Mouse (Mus musculus): ENCODE measurements around the gene Thsd4. TPM values are rescaled to one million over a fixed set of nuclear protein-coding genes. Genes with fewer than 3 reads are reported as not detected.
"Not testable (repeated sequence)": the region's sequence is repeated elsewhere in the genome, so short reads cannot be mapped to it uniquely, and the experiment has no call there.

Thsd4 gene
- total and polyA plus RNA-seq, 2 experiments from 2014 or later, result 4.8 to 45.0 TPM

DNA sequence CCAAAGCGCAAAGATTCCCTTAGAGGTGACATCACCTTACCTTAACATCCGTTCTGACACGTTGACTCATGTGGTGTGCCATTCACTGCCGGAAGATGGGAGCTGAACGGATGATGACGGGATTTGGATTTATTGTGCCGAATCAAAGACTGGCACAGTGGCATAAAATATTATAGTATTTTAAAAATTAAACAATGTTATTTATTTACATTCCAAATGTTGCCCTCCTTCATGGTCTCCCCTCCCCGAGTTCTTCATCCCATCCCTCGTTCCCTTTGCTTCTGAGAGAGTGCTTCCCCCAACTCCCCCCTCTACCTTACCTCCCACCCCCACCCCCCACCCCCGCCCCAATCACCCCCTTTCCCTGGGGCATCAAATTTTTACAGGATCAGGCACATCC, 561.3 kb downstream of the Thsd4 start, which contains the start of gene Nr2e3:
Gene Nr2e3, minus strand, starts transcription at position 101 of the 400 bp plus-strand sequence.
- H3K27ac ChIP-seq (ENCODE audit: low read depth), result no peak within 1 kb of the TSS
- ATAC-seq (ENCODE audit: insufficient read depth, low read depth) (no peak), DNase-seq (ENCODE audit: low spot score) (no peak)
- H3K9ac ChIP-seq (replicated peaks; ENCODE audit: low read depth, low read length), result no peak within 1 kb of the TSS
- H3K27me3 ChIP-seq (ENCODE audit: control insufficient read depth, insufficient read depth, low read length), result no peaks in the 10 kb centered on the region
- WGBS, result 88% methylated on average over 10 of the region's 10 CpGs
- H3K4me1 ChIP-seq (ENCODE audit: control insufficient read depth, insufficient read depth), result peaks cover 7% of the 10 kb centered on the region
- no peak for TF ChIP-seq CTCF (IDR thresholded peaks at IDR 0.05; ENCODE audit: low read depth)
- no peak for TF ChIP-seq EP300 (IDR thresholded peaks at IDR 0.05; ENCODE audit: low read depth)
- no peaks in the 10 kb centered on the region for H3K36me3 ChIP-seq (replicated peaks; ENCODE audit: control insufficient read depth, insufficient read depth, low read length)
- no peak within 1 kb of the TSS for H3K4me2 ChIP-seq (ENCODE audit: low read depth, low read length)
- no peaks in the 10 kb centered on the region for H3K9me3 ChIP-seq (replicated peaks; ENCODE audit: control insufficient read depth, low read length)
- no peak within 1 kb of the TSS for H3K4me3 ChIP-seq (ENCODE audit: low read depth, low read length)

DNA sequence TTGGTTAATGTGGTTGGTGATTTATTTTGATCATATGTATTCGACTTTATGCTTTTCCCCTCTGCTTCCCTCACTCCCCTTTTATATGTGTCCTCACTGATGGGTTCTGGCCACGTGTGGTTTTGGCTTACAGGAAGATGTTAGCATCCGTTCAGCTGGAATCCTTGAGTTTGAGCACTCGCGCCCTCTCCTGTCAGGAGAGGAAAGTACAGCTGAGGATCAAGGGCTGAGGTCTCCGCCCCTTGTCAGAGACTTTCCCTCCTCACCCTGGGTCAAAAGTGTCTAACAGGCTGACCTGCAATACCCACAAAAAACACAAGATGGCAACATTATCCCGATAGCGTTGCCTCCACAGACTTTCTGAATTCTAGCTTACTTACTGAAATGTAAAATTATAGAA, 562.6 kb downstream of the Thsd4 start:
- TF ChIP-seq CTCF (IDR thresholded peaks at IDR 0.05; ENCODE audit: low read depth) (peak; percentile 89), EP300 (IDR thresholded peaks at IDR 0.05; ENCODE audit: low read depth) (no peak)
- Histone ChIP-seq H3K4me1 (ENCODE audit: control insufficient read depth, insufficient read depth) (peaks cover 6% of the 10 kb centered on the region; the same call in 1 of the 2 replicates), H3K27ac (ENCODE audit: low read depth) (no peak overlapping the region), H3K4me3 (ENCODE audit: low read depth, low read length) (no peak overlapping the region), H3K36me3 (replicated peaks; ENCODE audit: control insufficient read depth, insufficient read depth, low read length) (no peaks in the 10 kb centered on the region), H3K4me2 (ENCODE audit: low read depth, low read length) (no peak overlapping the region), H3K27me3 (ENCODE audit: control insufficient read depth, insufficient read depth, low read length) (no peaks in the 10 kb centered on the region), H3K9me3 (replicated peaks; ENCODE audit: control insufficient read depth, low read length) (no peaks in the 10 kb centered on the region), H3K9ac (replicated peaks; ENCODE audit: low read depth, low read length) (no peak overlapping the region)
- 1% methylated on average over 8 of the region's 8 CpGs for WGBS
- DNase-seq (ENCODE audit: low spot score), result peak; percentile 94
- ATAC-seq (ENCODE audit: insufficient read depth, low read depth), result peak; percentile 82

DNA sequence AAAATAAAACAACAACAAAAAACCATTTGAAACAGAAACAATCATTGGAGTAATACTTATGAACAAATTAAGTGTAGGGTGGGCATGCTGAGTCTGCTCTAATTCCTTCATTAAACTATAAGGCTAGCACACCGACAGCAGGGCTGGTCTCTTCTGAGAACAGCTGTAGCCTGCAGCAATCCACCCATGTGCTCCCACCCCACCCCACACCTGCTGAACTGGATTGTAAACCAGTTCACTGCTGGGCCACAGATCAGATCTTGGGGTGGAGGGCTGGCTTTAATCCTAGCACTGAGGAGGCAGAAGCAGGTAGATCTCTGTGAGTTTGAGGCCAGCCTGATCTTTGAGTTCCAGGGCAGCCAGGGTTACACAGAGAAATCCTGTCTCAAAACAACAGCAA, 563.7 kb downstream of the Thsd4 start:
- H3K36me3 ChIP-seq (replicated peaks; ENCODE audit: control insufficient read depth, insufficient read depth, low read length); H3K4me3 ChIP-seq (ENCODE audit: low read depth, low read length); H3K4me2 ChIP-seq (ENCODE audit: low read depth, low read length); ATAC-seq (ENCODE audit: insufficient read depth, low read depth); H3K9me3 ChIP-seq (replicated peaks; ENCODE audit: control insufficient read depth, low read length); H3K27ac ChIP-seq (ENCODE audit: low read depth); H3K9ac ChIP-seq (replicated peaks; ENCODE audit: low read depth, low read length); H3K4me1 ChIP-seq (ENCODE audit: control insufficient read depth, insufficient read depth); H3K27me3 ChIP-seq (ENCODE audit: control insufficient read depth, insufficient read depth, low read length); DNase-seq (ENCODE audit: low spot score): not testable (repeated sequence)
- WGBS, result 68% methylated on average over 1 of the region's 1 CpGs

DNA sequence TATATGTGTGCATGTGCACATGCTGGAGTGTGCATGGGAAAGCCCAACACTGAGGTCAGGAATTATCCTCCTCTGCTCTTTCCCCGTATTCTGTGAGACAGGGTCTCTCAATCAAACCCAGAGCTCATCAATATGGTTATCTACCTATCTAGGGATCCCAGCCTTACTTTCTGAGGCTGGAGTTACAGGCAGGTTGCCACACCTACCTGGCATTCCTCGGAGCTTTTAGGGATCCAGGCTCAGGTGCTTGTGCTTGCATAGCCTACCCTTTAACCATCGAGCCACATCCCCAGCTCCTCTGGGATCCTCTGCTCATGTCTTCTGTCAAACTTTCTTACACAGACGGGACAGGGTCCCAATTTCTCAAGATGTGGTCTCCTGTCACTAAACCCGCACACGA, 565.4 kb downstream of the Thsd4 start:
- ATAC-seq (ENCODE audit: insufficient read depth, low read depth), result no peak
- H3K4me3 ChIP-seq (ENCODE audit: low read depth, low read length), result no peak overlapping the region

DNA sequence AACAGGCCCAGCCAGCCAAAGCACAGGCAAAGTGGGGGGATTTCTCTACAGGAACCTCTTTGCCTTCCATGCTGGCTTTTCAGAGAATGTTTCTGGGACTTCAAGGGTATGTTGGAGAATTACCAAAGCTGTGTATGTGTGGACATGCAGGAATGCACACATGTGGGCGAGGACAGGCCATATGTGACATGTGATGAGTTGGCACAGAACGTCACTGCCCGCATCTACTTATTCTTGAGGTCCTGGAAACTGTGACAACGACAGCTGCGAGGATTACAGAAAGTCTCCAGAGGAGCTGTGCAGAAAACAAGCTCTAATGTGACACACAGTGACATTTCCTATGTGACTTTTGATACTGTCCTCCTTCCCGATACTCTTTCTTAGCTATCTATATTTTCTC, 566.2 kb downstream of the Thsd4 start:
- ATAC-seq (ENCODE audit: insufficient read depth, low read depth), result peak; percentile 71
- H3K27ac ChIP-seq (ENCODE audit: low read depth), result peak overlapping the region; percentile 54
- no peaks in the 10 kb centered on the region for H3K27me3 ChIP-seq (ENCODE audit: control insufficient read depth, insufficient read depth, low read length)
- peak; percentile 79; the same call in 1 of the 2 replicates for TF ChIP-seq EP300 (IDR thresholded peaks at IDR 0.05; ENCODE audit: low read depth)
- TF ChIP-seq CTCF (IDR thresholded peaks at IDR 0.05; ENCODE audit: low read depth), result no peak
- DNase-seq (ENCODE audit: low spot score), result peak; percentile 68
- no peak overlapping the region for H3K4me3 ChIP-seq (ENCODE audit: low read depth, low read length)
- 25% methylated on average over 6 of the region's 6 CpGs for WGBS
- no peaks in the 10 kb centered on the region for H3K36me3 ChIP-seq (replicated peaks; ENCODE audit: control insufficient read depth, insufficient read depth, low read length)
- H3K4me2 ChIP-seq (ENCODE audit: low read depth, low read length), result no peak overlapping the region
- no peak overlapping the region for H3K9ac ChIP-seq (replicated peaks; ENCODE audit: low read depth, low read length)
- no peaks in the 10 kb centered on the region for H3K9me3 ChIP-seq (replicated peaks; ENCODE audit: control insufficient read depth, low read length)
- peaks cover 9% of the 10 kb centered on the region; the same call in 1 of the 2 replicates for H3K4me1 ChIP-seq (ENCODE audit: control insufficient read depth, insufficient read depth)

More for the DNA sequence above, 565.4 kb downstream of the Thsd4 start:
- Histone ChIP-seq H3K36me3 (replicated peaks; ENCODE audit: control insufficient read depth, insufficient read depth, low read length) (no peaks in the 10 kb centered on the region), H3K4me1 (ENCODE audit: control insufficient read depth, insufficient read depth) (peaks cover 9% of the 10 kb centered on the region; the same call in 1 of the 2 replicates), H3K4me2 (ENCODE audit: low read depth, low read length) (no peak overlapping the region), H3K27me3 (ENCODE audit: control insufficient read depth, insufficient read depth, low read length) (no peaks in the 10 kb centered on the region), H3K9ac (replicated peaks; ENCODE audit: low read depth, low read length) (no peak overlapping the region), H3K9me3 (replicated peaks; ENCODE audit: control insufficient read depth, low read length) (no peaks in the 10 kb centered on the region), H3K27ac (ENCODE audit: low read depth) (no peak overlapping the region)
- TF ChIP-seq EP300 (IDR thresholded peaks at IDR 0.05; ENCODE audit: low read depth) (no peak), CTCF (IDR thresholded peaks at IDR 0.05; ENCODE audit: low read depth) (no peak)
- DNase-seq (ENCODE audit: low spot score), result no peak
- WGBS, result 49% methylated on average over 6 of the region's 6 CpGs

DNA sequence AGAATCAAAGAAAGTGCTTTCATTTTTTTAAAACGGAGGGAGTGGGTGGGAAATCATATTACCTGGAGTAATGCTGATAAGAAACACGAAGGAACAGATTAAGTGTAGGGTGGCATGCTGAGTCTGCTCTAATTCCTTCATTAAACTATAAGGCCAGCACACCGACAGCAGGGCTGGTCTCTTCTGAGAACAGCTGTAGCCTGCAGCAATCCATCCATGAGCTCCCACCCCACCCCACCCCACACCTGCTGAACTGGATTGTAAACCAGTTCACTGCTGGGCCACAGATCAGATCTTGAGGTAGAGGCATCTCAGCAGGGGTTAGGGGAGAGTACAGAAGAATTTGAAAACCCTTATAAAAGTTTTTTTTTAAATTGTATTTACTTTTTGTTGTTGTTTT, 566.6 kb downstream of the Thsd4 start:
- no peaks in the 10 kb centered on the region for H3K27me3 ChIP-seq (ENCODE audit: control insufficient read depth, insufficient read depth, low read length)
- no peaks in the 10 kb centered on the region for H3K9me3 ChIP-seq (replicated peaks; ENCODE audit: control insufficient read depth, low read length)
- H3K4me2 ChIP-seq (ENCODE audit: low read depth, low read length), result no peak overlapping the region
- WGBS, result 36% methylated on average over 3 of the region's 3 CpGs
- H3K27ac ChIP-seq (ENCODE audit: low read depth), result 0 out of 2 replicates have a peak overlapping the region, but pooled peaks have one; percentile 54
- TF ChIP-seq EP300 (IDR thresholded peaks at IDR 0.05; ENCODE audit: low read depth) (no peak), CTCF (IDR thresholded peaks at IDR 0.05; ENCODE audit: low read depth) (no peak)
- no peak for ATAC-seq (ENCODE audit: insufficient read depth, low read depth)
- no peak overlapping the region for H3K9ac ChIP-seq (replicated peaks; ENCODE audit: low read depth, low read length)
- H3K36me3 ChIP-seq (replicated peaks; ENCODE audit: control insufficient read depth, insufficient read depth, low read length), result no peaks in the 10 kb centered on the region
- H3K4me3 ChIP-seq (ENCODE audit: low read depth, low read length), result no peak overlapping the region
- DNase-seq (ENCODE audit: low spot score), result no peak
- peaks cover 9% of the 10 kb centered on the region; the same call in 1 of the 2 replicates for H3K4me1 ChIP-seq (ENCODE audit: control insufficient read depth, insufficient read depth)
